Mouse (Mus musculus) hindbrain, embryonic 12.5 days (tissue): ENCODE measurements around the gene Atxn7l1. TPM values are rescaled to one million over a fixed set of nuclear protein-coding genes. Genes with fewer than 3 reads are reported as not detected.
A peak's percentile ranks its signal among the peaks of the same experiment; 100 is the strongest.

Experiments
- ATAC-seq: fragments of 200-750 bp; cut with Nextera tagmentation; 2 replicates; pipeline ENCODE4 v1.8.0; 2017; ENCODE audit warnings: moderate TSS enrichment; ENCODE audit not compliant: low FRiP score
- H3K27ac ChIP-seq: fragments of 300-500 bp; sonication (generic); 2 replicates; pipeline ENCODE4 v1.5.1; 2016; ENCODE audit warnings: mild to moderate bottlenecking
- H3K27me3 ChIP-seq: fragments of 300-500 bp; sonication (generic); 2 replicates; pipeline ENCODE4 v1.6.1; 2016; ENCODE audit warnings: mild to moderate bottlenecking
- H3K36me3 ChIP-seq: fragments of 300-500 bp; sonication (generic); 2 replicates; pipeline ENCODE4 v1.6.1; 2016; ENCODE audit warnings: mild to moderate bottlenecking
- H3K4me1 ChIP-seq: fragments of 300-500 bp; sonication (generic); 2 replicates; pipeline ENCODE4 v1.6.1; 2016
- H3K4me2 ChIP-seq: fragments of 300-500 bp; sonication (generic); replicated peaks from 2 replicates; pipeline ENCODE4 v1.6.1; 2016; ENCODE audit warnings: mild to moderate bottlenecking
- H3K4me3 ChIP-seq: fragments of 300-500 bp; sonication (generic); 2 replicates; pipeline ENCODE4 v1.5.1; 2016; ENCODE audit warnings: mild to moderate bottlenecking
- H3K9ac ChIP-seq: fragments of 300-500 bp; sonication (generic); 2 replicates; pipeline ENCODE4 v1.6.1; 2016; ENCODE audit warnings: mild to moderate bottlenecking, moderate library complexity
- H3K9me3 ChIP-seq: fragments of 300-500 bp; sonication (generic); replicated peaks from 2 replicates; pipeline ENCODE4 v1.6.1; 2016; ENCODE audit warnings: mild to moderate bottlenecking
- WGBS: fragments of 180-500 bp; shearing (Covaris S2); methylation state at CpG from one replicate; pipeline ENCODE4 v1.1.7; 2016; 5-methylcytosine and 5-hydroxymethylcytosine counted together
- polyA plus RNA-seq: library from polyadenylated mRNA; unstranded; fragments of >200 nt; fragmentation: Nextera tagmentation; extraction: Ambion mirVana; gene quantifications from 2 replicates; pipeline ENCODE4 v1.2.1, GENCODE M21; 2016

The Atxn7l1 gene
- polyA plus RNA-seq, 1 experiment from 2014 or later: 18.4 TPM

- WGBS: 82% methylated on average over 6 of the region's 6 CpGs
- H3K9me3 ChIP-seq: no peaks in the 10 kb centered on the region
- H3K27ac ChIP-seq: no peak overlapping the region
- no peak overlapping the region for H3K4me3 ChIP-seq
- ATAC-seq: no peak
- H3K4me1 ChIP-seq: peaks cover 35% of the 10 kb centered on the region
- no peak overlapping the region for H3K9ac ChIP-seq
- no peak overlapping the region for H3K4me2 ChIP-seq
- peaks cover 13% of the 10 kb centered on the region; the same call in 1 of the 2 replicates for H3K27me3 ChIP-seq
- H3K36me3 ChIP-seq: no peaks in the 10 kb centered on the region
Measured at GRCm38 (mm10) chr12:33340698-33341097, 193.2 kb downstream of the Atxn7l1 start.

- peak; percentile 70 for ATAC-seq
- no peak overlapping the region for H3K4me2 ChIP-seq
- no peaks in the 10 kb centered on the region for H3K36me3 ChIP-seq
- peak overlapping the region; percentile 49 for H3K27ac ChIP-seq
- H3K4me1 ChIP-seq: peaks cover 39% of the 10 kb centered on the region
- no peaks in the 10 kb centered on the region for H3K9me3 ChIP-seq
- H3K4me3 ChIP-seq: no peak overlapping the region
- WGBS: 68% methylated on average over 17 of the region's 17 CpGs
- H3K27me3 ChIP-seq: peaks cover 19% of the 10 kb centered on the region
- H3K9ac ChIP-seq: no peak overlapping the region
Measured at GRCm38 (mm10) chr12:33341351-33341892, 193.9 kb downstream of the Atxn7l1 start.

- H3K36me3 ChIP-seq: 0 out of 2 replicates have a peak, but pooled peaks cover 6% of the 10 kb centered on the region
- H3K9me3 ChIP-seq: no peaks in the 10 kb centered on the region
- 0 out of 2 replicates have a peak overlapping the region, but pooled peaks have one; percentile 2 for H3K27ac ChIP-seq
- peaks cover 19% of the 10 kb centered on the region for H3K27me3 ChIP-seq
- WGBS: 4% methylated on average over 25 of the region's 25 CpGs
- no peak overlapping the region for H3K4me3 ChIP-seq
- H3K9ac ChIP-seq: peak overlapping the region; percentile 54; the same call in 1 of the 2 replicates
- peaks cover 39% of the 10 kb centered on the region for H3K4me1 ChIP-seq
- H3K4me2 ChIP-seq: peak overlapping the region; percentile 51
- ATAC-seq: peak; percentile 38; the same call in 1 of the 2 replicates
Measured at GRCm38 (mm10) chr12:33344970-33345772, 197.7 kb downstream of the Atxn7l1 start.

GRCm38 (mm10) chr12:33345773-33346435, 198.4 kb downstream of the Atxn7l1 start:
- no peak for ATAC-seq
- H3K27ac ChIP-seq: no peak overlapping the region

GRCm38 (mm10) chr12:33352671-33353070, 205.2 kb downstream of the Atxn7l1 start:
- H3K9ac ChIP-seq: no peak overlapping the region
- 0 out of 2 replicates have a peak, but pooled peaks cover 13% of the 10 kb centered on the region for H3K36me3 ChIP-seq
- H3K27ac ChIP-seq: no peak overlapping the region
- no peaks in the 10 kb centered on the region for H3K4me1 ChIP-seq
- no peak overlapping the region for H3K4me2 ChIP-seq
- no peak overlapping the region for H3K4me3 ChIP-seq
- WGBS: 72% methylated on average over 4 of the region's 4 CpGs
- no peaks in the 10 kb centered on the region for H3K27me3 ChIP-seq
- no peaks in the 10 kb centered on the region for H3K9me3 ChIP-seq
- ATAC-seq: no peak

More at GRCm38 (mm10) chr12:33345773-33346435, 198.4 kb downstream of the Atxn7l1 start:
- Histone ChIP-seq H3K27me3 (peaks cover 19% of the 10 kb centered on the region), H3K4me2 (peak overlapping the region; percentile 51), H3K4me3 (no peak overlapping the region), H3K4me1 (peaks cover 35% of the 10 kb centered on the region), H3K9me3 (no peaks in the 10 kb centered on the region), H3K9ac (peak overlapping the region; percentile 54; the same call in 1 of the 2 replicates), H3K36me3 (0 out of 2 replicates have a peak, but pooled peaks cover 10% of the 10 kb centered on the region)
- 26% methylated on average over 23 of the region's 23 CpGs for WGBS

GRCm38 (mm10) chr12:33358345-33358744, 210.9 kb downstream of the Atxn7l1 start:
- H3K4me1 ChIP-seq: no peaks in the 10 kb centered on the region
- H3K36me3 ChIP-seq: 0 out of 2 replicates have a peak, but pooled peaks cover 3% of the 10 kb centered on the region
- no peaks in the 10 kb centered on the region for H3K9me3 ChIP-seq
- 85% methylated on average over 10 of the region's 10 CpGs for WGBS
- H3K9ac ChIP-seq: no peak overlapping the region
- H3K27me3 ChIP-seq: no peaks in the 10 kb centered on the region
- no peak overlapping the region for H3K27ac ChIP-seq
- no peak for ATAC-seq
- H3K4me3 ChIP-seq: no peak overlapping the region
- H3K4me2 ChIP-seq: no peak overlapping the region

- no peaks in the 10 kb centered on the region for H3K9me3 ChIP-seq
- H3K36me3 ChIP-seq: 0 out of 2 replicates have a peak, but pooled peaks cover under 1% of the 10 kb centered on the region
- H3K4me1 ChIP-seq: no peaks in the 10 kb centered on the region
- ATAC-seq: no peak
- H3K27ac ChIP-seq: no peak overlapping the region
- no peak overlapping the region for H3K9ac ChIP-seq
- H3K27me3 ChIP-seq: no peaks in the 10 kb centered on the region
- no peak overlapping the region for H3K4me2 ChIP-seq
- no peak overlapping the region for H3K4me3 ChIP-seq
- WGBS: 92% methylated on average over 7 of the region's 7 CpGs
Measured at GRCm38 (mm10) chr12:33359209-33359608, 211.7 kb downstream of the Atxn7l1 start.

- H3K36me3 ChIP-seq: no peaks in the 10 kb centered on the region; the same call in 1 of the 2 replicates
- no peak for ATAC-seq
- H3K4me3 ChIP-seq: no peak overlapping the region
- no peak overlapping the region for H3K4me2 ChIP-seq
- 88% methylated on average over 5 of the region's 5 CpGs for WGBS
- no peaks in the 10 kb centered on the region for H3K27me3 ChIP-seq
- no peaks in the 10 kb centered on the region for H3K4me1 ChIP-seq
- no peak overlapping the region for H3K27ac ChIP-seq
- H3K9ac ChIP-seq: no peak overlapping the region
- H3K9me3 ChIP-seq: no peaks in the 10 kb centered on the region
Measured at GRCm38 (mm10) chr12:33359878-33360482, 212.5 kb downstream of the Atxn7l1 start.

- 70% methylated on average over 6 of the region's 6 CpGs for WGBS
- Histone ChIP-seq H3K4me3 (no peak overlapping the region), H3K4me2 (no peak overlapping the region), H3K27ac (no peak overlapping the region), H3K9ac (no peak overlapping the region), H3K4me1 (no peaks in the 10 kb centered on the region), H3K9me3 (no peaks in the 10 kb centered on the region), H3K36me3 (no peaks in the 10 kb centered on the region; the same call in 1 of the 2 replicates), H3K27me3 (no peaks in the 10 kb centered on the region)
- no peak for ATAC-seq
Measured at GRCm38 (mm10) chr12:33360729-33361128, 213.2 kb downstream of the Atxn7l1 start.

- Histone ChIP-seq H3K4me1 (no peaks in the 10 kb centered on the region), H3K9me3 (no peaks in the 10 kb centered on the region), H3K27me3 (no peaks in the 10 kb centered on the region), H3K9ac (no peak overlapping the region), H3K4me3 (no peak overlapping the region), H3K27ac (no peak overlapping the region), H3K36me3 (no peaks in the 10 kb centered on the region; the same call in 1 of the 2 replicates), H3K4me2 (no peak overlapping the region)
- WGBS: 78% methylated on average over 8 of the region's 8 CpGs
- no peak for ATAC-seq
Measured at GRCm38 (mm10) chr12:33364511-33364910, 217.0 kb downstream of the Atxn7l1 start.

- no peak overlapping the region for H3K4me3 ChIP-seq
- no peaks in the 10 kb centered on the region for H3K27me3 ChIP-seq
- no peaks in the 10 kb centered on the region for H3K4me1 ChIP-seq
- H3K36me3 ChIP-seq: no peaks in the 10 kb centered on the region; the same call in 1 of the 2 replicates
- no peak for ATAC-seq
- H3K9ac ChIP-seq: no peak overlapping the region
- H3K9me3 ChIP-seq: no peaks in the 10 kb centered on the region
- 80% methylated on average over 8 of the region's 8 CpGs for WGBS
- no peak overlapping the region for H3K27ac ChIP-seq
- no peak overlapping the region for H3K4me2 ChIP-seq
Measured at GRCm38 (mm10) chr12:33365133-33365532, 217.6 kb downstream of the Atxn7l1 start.

GRCm38 (mm10) chr12:33369555-33369954, 222.1 kb downstream of the Atxn7l1 start:
- ATAC-seq: no peak
- no peaks in the 10 kb centered on the region for H3K9me3 ChIP-seq
- no peak overlapping the region for H3K4me3 ChIP-seq
- WGBS: 87% methylated on average over 3 of the region's 3 CpGs
- no peaks in the 10 kb centered on the region; the same call in 1 of the 2 replicates for H3K36me3 ChIP-seq
- no peaks in the 10 kb centered on the region for H3K27me3 ChIP-seq
- no peak overlapping the region for H3K27ac ChIP-seq
- H3K9ac ChIP-seq: no peak overlapping the region
- H3K4me2 ChIP-seq: no peak overlapping the region
- H3K4me1 ChIP-seq: no peaks in the 10 kb centered on the region
